Mouse (Mus musculus): ENCODE measurements around the gene Gm4969.
"Not testable (repeated sequence)": the region's sequence is repeated elsewhere in the genome, so short reads cannot be mapped to it uniquely, and the experiment has no call there.

Gm4969 gene

GRCm38 (mm10) chr7:19071024-19071423, 47.1 kb downstream of the Gm4969 start:
- not testable (repeated sequence) for DNase-seq (ENCODE audit: low spot score in 2 of 2)

DNA sequence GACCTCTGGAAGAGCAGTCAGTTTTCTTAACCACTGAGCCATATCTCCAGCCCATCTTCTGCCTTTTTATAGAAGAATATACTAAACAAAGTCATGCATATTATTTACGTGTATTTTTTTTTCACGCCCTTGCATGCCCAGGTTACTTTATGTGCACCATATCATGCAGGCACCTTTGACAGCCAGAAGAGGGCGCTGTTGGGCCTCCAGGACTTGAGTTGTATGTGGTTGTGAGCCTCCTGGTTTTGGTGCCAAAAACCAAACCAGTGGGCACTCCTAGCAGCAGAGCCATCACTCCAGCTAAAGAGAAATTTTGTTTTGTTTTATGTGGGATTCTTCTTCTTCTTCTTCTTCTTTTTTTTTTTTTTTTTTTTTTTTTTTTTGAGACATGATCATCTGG, 48.7 kb downstream of the Gm4969 start:
- no peak for DNase-seq (ENCODE audit: low spot score in 2 of 2)

GRCm38 (mm10) chr7:19068707-19069106, 49.5 kb downstream of the Gm4969 start:
- DNase-seq (ENCODE audit: low spot score in 2 of 2) = peak in 1 of 2 experiments; percentile 83

DNA sequence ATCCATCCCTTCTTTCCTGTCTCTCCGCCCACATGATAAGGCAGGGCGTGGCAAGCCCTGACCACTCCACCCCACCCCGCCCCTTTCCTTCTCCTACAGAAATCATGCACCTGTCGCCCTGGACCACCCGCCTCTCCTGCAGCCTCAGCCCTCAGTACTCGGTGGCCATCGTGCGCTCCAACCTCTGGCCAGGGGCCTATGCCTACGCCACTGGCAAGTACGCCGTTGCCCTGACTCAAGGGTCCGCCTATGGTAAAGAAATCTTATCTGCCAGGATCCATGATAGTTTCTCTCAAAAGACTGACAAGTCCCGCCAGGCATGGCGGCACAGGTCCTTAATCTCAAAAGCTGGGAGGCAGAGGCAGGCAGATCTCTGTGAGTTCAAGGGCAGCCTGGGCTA, 50.2 kb downstream of the Gm4969 start:
- DNase-seq (ENCODE audit: low spot score in 2 of 2) = no peak

- DNase-seq (ENCODE audit: low spot score in 2 of 2) = no peak
Observed at GRCm38 (mm10) chr7:19067063-19067462, 51.1 kb downstream of the Gm4969 start.

- DNase-seq (ENCODE audit: low spot score in 2 of 2) = no peak
Observed at GRCm38 (mm10) chr7:19065896-19066295, 52.3 kb downstream of the Gm4969 start.

DNA sequence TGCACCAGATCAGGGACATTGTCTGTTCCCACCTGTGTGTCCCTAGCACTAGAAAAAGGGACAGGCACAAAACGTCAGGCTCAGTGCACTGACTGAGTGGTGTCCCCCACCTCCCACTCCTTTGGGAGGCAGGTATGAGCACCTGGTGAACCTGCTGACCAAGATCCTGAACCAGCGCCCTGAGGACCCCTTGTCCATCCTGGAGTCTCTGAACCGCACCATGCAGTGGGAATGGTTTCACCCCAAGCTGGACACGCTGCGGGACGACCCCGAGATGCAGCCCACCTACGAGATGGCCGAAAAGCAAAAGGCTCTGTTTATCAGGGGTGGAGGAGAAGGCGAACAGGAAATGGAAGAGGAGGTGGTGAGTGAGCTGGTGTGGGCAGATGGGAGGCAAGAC, 60.8 kb downstream of the Gm4969 start:
- DNase-seq (ENCODE audit: low spot score in 2 of 2) = no peak

- DNase-seq (ENCODE audit: low spot score in 2 of 2) = no peak
Observed at GRCm38 (mm10) chr7:19055108-19055507, 63.1 kb downstream of the Gm4969 start.

DNA sequence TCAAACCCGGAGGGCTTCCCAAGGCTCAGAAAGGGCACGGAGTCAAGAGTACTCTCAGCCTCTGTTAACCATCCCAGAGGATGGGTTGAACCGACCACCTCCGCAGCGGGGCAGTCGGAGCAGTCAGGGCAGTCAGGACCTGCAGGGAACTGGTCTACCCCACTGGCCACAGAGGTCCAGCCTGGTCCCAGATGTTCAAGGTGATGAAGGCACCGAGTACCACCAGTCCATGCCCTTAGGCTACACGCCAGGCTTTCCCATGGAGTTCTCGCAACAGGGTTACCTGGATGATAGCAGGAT, 63.4 kb downstream of the Gm4969 start:
- no peak for DNase-seq (ENCODE audit: low spot score in 2 of 2)

DNA sequence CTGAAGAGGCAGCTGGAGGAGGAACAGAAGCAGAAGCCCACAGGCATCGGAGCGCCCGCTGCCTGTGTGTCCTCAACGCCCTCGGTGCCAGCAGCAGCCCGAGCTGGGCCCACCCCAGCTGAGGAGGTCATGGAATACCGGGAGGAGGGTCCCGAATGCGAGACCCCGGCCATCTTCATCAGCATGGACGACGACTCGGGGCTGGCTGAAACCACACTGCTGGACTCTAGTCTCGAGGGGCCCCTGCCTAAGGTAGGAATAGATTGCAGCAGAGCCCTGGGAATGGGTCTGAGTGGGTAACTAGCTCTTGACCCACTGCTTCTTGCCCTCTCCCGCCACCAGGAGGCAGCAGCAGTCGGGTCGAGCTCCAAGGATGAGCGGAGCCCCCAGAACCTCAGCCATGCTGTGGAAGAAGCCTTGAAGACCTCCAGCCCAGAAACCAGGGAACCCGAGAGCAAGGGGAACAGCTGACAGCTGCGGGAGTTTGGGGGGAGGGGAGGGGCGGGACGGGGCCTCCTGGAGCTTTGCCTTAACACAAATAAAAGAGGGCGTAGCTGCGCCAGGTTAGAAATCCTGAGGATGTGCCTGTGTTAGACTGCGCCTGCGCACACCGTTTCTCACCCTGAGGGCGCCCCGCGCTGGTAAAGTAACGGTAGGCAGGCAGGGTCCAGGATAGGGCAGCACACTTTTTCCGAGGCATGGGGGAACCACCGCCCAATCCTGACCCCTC, 64.0 kb downstream of the Gm4969 start, which contains the start of gene Rsph6a:
TSS of gene Rsph6a (plus strand) at position 644 of the 730 bp plus-strand sequence.
- no peak for DNase-seq (ENCODE audit: low spot score in 2 of 2)

- no peak for DNase-seq (ENCODE audit: low spot score in 2 of 2)
Observed at GRCm38 (mm10) chr7:19053136-19053532, 65.0 kb downstream of the Gm4969 start.

GRCm38 (mm10) chr7:19052345-19053135, 65.6 kb downstream of the Gm4969 start:
- peak in 1 of 2 experiments; percentile 75 for DNase-seq (ENCODE audit: low spot score in 2 of 2)

DNA sequence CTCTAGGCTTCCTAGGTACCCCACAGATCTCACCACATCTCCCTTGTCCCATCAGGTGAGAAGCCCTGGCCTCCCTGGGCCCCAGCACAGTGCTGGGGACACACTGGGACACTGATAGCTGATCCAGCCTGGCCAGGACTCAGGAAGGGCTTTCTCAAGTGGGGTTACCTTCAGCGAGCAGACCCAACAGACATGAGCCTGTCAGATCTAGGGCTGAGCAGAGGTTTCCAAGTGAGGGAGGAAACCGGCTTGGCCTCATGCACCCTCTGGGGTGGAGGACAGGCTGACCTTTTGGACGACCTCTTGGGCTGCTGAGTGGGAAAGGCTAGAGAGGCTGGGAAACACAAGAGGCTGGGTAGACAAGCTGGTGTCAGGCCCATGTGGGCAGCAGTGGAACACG, 67.0 kb downstream of the Gm4969 start:
- no peak for DNase-seq (ENCODE audit: low spot score in 2 of 2)

DNA sequence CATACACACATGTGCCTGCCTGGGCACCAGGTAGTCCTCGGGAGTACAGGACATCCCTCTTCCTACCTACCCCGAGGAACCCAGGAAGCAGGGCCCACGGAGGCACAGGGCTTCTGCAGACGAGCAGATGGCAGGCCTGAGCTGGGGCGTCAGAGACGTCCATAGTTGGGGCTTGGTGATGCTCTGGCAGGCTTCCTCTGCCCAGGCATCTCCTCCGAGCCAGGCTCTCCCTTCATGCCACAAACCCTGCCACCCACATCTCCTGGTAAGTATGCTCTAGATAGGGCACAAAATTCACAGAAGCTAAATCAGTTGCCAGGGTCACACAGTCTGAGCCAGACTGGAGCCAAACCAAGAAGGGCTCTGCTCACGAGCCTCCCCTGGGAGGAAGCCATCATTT, 68.0 kb downstream of the Gm4969 start:
- DNase-seq (ENCODE audit: low spot score in 2 of 2) = peak in 1 of 2 experiments; percentile 40

GRCm38 (mm10) chr7:19049252-19049651, 68.9 kb downstream of the Gm4969 start:
- DNase-seq (ENCODE audit: low spot score in 2 of 2) = no peak
